Mouse (Mus musculus) olfactory bulb, adult 2 months (tissue): ENCODE measurements around the gene Btn2a2. TPM values are rescaled to one million over a fixed set of nuclear protein-coding genes. Genes with fewer than 3 reads are reported as not detected.
A peak's percentile ranks its signal among the peaks of the same experiment; 100 is the strongest.

ENCODE experiments used
- H3K27ac ChIP-seq: fragments of 200-500 bp; 2 replicates; pipeline ENCODE4 v1.5.1; 2012; ENCODE audit warnings: low read depth, low read length; ENCODE audit not compliant: insufficient read depth
- H3K4me1 ChIP-seq: fragments of 200-500 bp; 2 replicates; pipeline ENCODE4 v1.6.1; 2012; ENCODE audit warnings: low read length; ENCODE audit not compliant: control insufficient read depth, insufficient read depth
- H3K4me3 ChIP-seq: fragments of 200-500 bp; 2 replicates; pipeline ENCODE4 v1.5.1; 2012; ENCODE audit warnings: mild to moderate bottlenecking, low read depth, low read length, moderate library complexity; ENCODE audit not compliant: insufficient read depth
- CTCF ChIP-seq: fragments of 200-500 bp; IDR thresholded peaks from 2 replicates; pipeline ENCODE4 v1.5.1; 2012; ENCODE audit warnings: low read depth, mild to moderate bottlenecking, low read length, moderate library complexity; ENCODE audit not compliant: insufficient read depth
- POLR2A ChIP-seq: fragments of 200-500 bp; IDR thresholded peaks from 2 replicates; pipeline ENCODE4 v1.6.1; 2012; ENCODE audit warnings: mild to moderate bottlenecking, low read depth, low read length, moderate library complexity; ENCODE audit not compliant: insufficient read depth
- WGBS: fragments of 180-500 bp; shearing (Covaris S2); methylation state at CpG from one replicate; pipeline ENCODE4 v1.1.7; 2018; 5-methylcytosine and 5-hydroxymethylcytosine counted together
- polyA plus RNA-seq: library from polyadenylated mRNA; stranded (reverse); fragments of >200 nt; gene quantifications from 2 replicates; pipeline ENCODE4 v1.2.4, GENCODE M21; 2012; ENCODE audit warnings: low replicate concordance; ENCODE audit not compliant: missing spikeins, insufficient read depth, insufficient read length

Gene Btn2a2
- polyA plus RNA-seq, 1 experiment, result not detected

DNA sequence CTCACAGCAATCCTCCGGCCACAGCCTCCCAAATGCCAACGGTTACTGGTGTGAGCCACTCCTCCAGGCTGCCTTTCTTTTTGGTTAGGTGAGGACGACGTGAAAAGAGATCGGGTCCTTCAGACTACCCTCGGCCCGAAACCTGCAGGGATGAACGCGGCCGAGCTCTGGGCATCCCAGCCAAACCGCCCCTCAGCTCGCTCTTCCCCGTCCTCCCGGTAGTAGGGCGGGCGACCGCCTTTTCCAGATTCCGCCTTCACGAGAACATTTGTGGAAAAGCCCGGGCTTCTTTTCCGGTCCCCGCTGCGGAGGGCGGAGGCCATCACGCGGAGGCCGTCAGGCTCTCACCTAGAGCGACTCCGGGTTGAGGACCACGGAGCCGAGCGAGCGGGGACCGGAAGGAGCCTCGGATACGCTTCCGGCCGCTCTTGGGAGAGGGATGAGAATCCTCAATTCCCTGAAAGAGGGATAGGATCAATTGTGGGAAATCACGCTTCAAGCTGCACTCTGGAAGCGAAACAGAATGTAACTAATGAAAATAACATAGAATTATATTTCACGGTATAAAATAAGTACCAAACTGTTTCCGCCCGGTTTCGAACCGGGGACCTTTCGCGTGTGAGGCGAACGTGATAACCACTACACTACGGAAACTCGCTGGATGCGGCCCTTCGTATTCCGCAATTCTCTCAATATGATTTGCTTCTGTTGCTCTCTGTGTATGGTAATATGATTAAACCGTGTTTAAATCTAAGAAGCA, 42.9 kb downstream of the Btn2a2 start:
- H3K4me3 ChIP-seq, result peak overlapping the region; percentile 81
- TF ChIP-seq POLR2A (peak; percentile 73; the same call in 1 of the 2 replicates), CTCF (no peak)
- under 1% methylated on average over 55 of the region's 55 CpGs for WGBS
- H3K4me1 ChIP-seq, result no peaks in the 10 kb centered on the region
- peak overlapping the region; percentile 95 for H3K27ac ChIP-seq

- Histone ChIP-seq H3K27ac (peak overlapping the region; percentile 95), H3K4me3 (peak overlapping the region; percentile 81), H3K4me1 (no peaks in the 10 kb centered on the region)
- no peak for TF ChIP-seq POLR2A
- no peak for TF ChIP-seq CTCF
- 4% methylated on average over 10 of the region's 10 CpGs for whole genome bisulfite sequencing
Observed at GRCm38 (mm10) chr13:23445156-23445555, 43.5 kb downstream of the Btn2a2 start.

DNA sequence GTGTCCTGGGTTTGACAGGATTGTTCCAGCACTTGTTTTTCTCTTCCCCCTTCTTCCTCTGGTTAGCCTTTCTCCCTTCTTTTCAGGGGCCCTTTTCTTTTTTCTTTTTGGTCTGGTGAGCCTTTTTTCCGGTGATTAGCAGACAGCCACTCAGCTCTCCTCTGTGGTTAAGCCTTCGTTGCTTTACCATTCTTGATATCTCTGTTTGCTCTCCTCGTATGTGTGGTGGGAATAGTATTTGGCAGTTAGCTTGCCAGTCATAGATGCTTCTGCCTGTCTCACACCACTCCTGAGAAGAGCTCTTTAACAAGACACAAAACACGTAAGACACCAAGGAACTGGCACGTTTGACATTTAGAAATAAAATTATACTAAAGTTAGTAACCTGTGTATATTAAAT, 44.2 kb downstream of the Btn2a2 start:
- 42% methylated on average over 5 of the region's 5 CpGs for WGBS
- no peaks in the 10 kb centered on the region for H3K4me1 ChIP-seq
- H3K27ac ChIP-seq, result peak overlapping the region; percentile 12; the same call in 1 of the 2 replicates
- TF ChIP-seq CTCF, result no peak
- TF ChIP-seq POLR2A, result no peak
- H3K4me3 ChIP-seq, result no peak overlapping the region

DNA sequence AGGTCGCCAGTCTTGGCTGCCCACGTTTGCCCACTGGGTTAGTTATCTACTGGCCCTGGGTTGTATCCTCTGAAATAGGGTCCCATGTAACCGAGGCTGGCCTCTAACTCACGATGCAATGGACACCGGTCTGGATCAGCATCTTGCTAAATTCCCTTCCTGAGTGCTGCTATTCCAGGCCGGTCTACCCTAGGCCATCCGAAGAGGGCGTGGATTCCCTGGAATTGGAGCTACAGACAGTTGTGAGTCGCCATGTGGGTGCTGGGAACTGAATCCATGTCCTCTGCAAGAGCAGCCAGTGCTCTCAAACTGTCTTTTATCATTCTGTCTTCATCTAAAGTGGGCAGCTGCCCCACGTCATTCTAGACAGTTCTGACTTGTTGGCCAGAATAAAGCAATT, 48.8 kb downstream of the Btn2a2 start:
- H3K4me1 ChIP-seq, result peaks cover 3% of the 10 kb centered on the region; the same call in 1 of the 2 replicates
- no peak overlapping the region for H3K4me3 ChIP-seq
- 71% methylated on average over 10 of the region's 10 CpGs for WGBS
- H3K27ac ChIP-seq, result no peak overlapping the region
- no peak for TF ChIP-seq CTCF
- no peak for TF ChIP-seq POLR2A

- Histone ChIP-seq H3K4me1 (peaks cover 3% of the 10 kb centered on the region; the same call in 1 of the 2 replicates), H3K27ac (no peak overlapping the region), H3K4me3 (no peak overlapping the region)
- TF ChIP-seq CTCF (no peak), POLR2A (no peak)
- WGBS, result 1% methylated on average over 7 of the region's 7 CpGs
Observed at GRCm38 (mm10) chr13:23438521-23438920, 50.1 kb downstream of the Btn2a2 start.

- H3K27ac ChIP-seq, result no peak overlapping the region
- peak overlapping the region; percentile 10; the same call in 1 of the 2 replicates for H3K4me3 ChIP-seq
- under 1% methylated on average over 17 of the region's 17 CpGs for WGBS
- TF ChIP-seq CTCF, result no peak
- TF ChIP-seq POLR2A, result no peak
- peaks cover 3% of the 10 kb centered on the region; the same call in 1 of the 2 replicates for H3K4me1 ChIP-seq
Observed at GRCm38 (mm10) chr13:23437908-23438307, 50.7 kb downstream of the Btn2a2 start.

DNA sequence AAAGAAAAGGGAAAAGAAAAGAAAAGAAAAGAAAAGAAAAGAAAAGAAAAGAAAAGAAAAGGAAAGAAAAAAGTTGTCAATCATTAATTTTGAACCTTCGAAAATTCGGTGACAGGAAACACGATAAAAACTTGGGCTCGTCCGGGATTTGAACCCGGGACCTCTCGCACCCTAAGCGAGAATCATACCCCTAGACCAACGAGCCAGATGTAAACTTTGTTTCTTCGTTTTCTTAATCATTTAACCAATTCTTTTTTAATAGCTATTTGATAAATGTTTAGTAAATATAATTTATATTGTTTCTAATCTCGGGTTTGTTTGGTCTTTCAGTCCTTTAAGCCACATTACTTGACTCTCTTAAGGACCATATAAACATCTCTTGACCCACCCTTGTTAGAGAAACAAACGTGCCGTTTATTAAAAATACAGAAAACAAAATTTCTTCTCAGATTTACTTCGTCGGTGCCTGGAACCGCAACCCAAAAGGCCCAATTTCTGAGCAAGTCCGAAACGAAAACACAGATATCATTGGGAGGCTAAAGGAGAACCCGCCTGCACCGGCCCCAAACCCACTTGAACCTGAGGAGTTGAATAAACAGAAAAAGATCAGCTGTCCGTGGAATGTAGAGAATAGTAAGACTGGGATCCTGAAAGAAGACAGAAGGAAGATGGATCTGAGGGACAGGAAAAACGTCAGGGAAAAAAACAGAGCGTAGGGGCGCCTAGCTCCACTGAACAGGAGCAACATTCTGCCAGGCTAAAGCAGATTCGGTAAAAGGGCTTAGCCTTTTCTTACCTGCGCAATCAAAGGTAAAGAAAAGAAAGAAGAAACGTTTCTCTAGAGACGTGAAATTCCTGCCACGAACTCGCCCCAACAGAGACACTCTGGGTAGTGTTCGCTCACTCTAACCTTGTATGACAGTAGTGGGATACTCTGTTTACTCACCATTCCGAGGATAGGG, 51.5 kb downstream of the Btn2a2 start:
- Histone ChIP-seq H3K27ac (peak overlapping the region; percentile 45), H3K4me1 (peaks cover 3% of the 10 kb centered on the region; the same call in 1 of the 2 replicates), H3K4me3 (peak overlapping the region; percentile 48)
- WGBS, result under 1% methylated on average over 32 of the region's 32 CpGs
- no peak for TF ChIP-seq CTCF
- no peak for TF ChIP-seq POLR2A

DNA sequence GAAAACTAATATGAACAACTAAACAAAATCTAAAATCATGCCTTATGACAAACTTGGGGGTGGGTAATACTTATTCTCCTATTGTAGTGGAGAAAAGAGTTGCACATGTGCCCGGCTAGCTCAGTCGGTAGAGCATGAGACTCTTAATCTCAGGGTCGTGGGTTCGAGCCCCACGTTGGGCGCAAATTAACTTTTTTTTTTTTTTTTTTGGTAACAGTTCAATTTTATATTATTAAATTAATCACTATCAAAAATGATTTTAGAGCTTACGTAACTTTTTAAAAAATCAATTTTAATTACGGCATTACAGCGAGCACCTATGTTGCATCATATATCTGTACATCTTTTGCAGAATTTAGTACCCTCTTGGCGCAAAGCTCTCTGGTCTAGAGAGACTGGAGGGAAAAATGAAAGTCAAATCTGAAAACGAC, 52.4 kb downstream of the Btn2a2 start:
- WGBS, result 4% methylated on average over 11 of the region's 11 CpGs
- Histone ChIP-seq H3K4me3 (no peak overlapping the region), H3K27ac (no peak overlapping the region), H3K4me1 (peaks cover 3% of the 10 kb centered on the region; the same call in 1 of the 2 replicates)
- no peak for TF ChIP-seq POLR2A
- no peak for TF ChIP-seq CTCF
